Comparison of ENCODE assay signal across 12 mouse cellular contexts in genomic region chrX:129656906-129657305, GRCm38 (mm10).
A peak's percentile ranks its signal among the peaks of the same experiment; 100 is the strongest.
DNase-seq lines count a peak whose midpoint lies in the region; ATAC-seq and TF ChIP-seq lines count a peak whose summit lies in the region.
"Had no signal": no experiment of that assay in that cellular context is flagged by ENCODE, and none has a peak within 500 bp of the region (broad histone marks: within the 10 kb centered on the region; RNA-seq: fewer than 3 reads in every experiment).

No protein-coding gene starts in this region.

- peak; percentile 34 for DNase-seq in embryonic facial prominence, embryonic 14.5 days (ENCODE audit: low spot score)
- DNase-seq in embryonic facial prominence, embryonic 10.5 days (ENCODE audit: low spot score): no peak
- peak; percentile 70 for DNase-seq in lung, embryonic 14.5 days
- no peak for DNase-seq in lung, adult 2 months
- DNase-seq in brain, adult 2 months (ENCODE audit: low read depth, low spot score): peak; percentile 85
- DNase-seq in heart, postnatal 14 days: peak; percentile 1 to 5
- DNase-seq in neural tube, embryonic 10.5 days (ENCODE audit: extremely low spot score, low spot score): no peak
- DNase-seq in spleen, adult 18-20 months: no peak
- DNase-seq: B cell, adult 2 months; kidney, postnatal 25 days; retina, postnatal 1 day had no signal

- H3K9ac ChIP-seq in embryonic facial prominence, embryonic 14.5 days (ENCODE audit: low read depth, low read length): no peak overlapping the region
- no peak overlapping the region for H3K9ac ChIP-seq in lung, embryonic 14.5 days
- H3K9ac ChIP-seq: liver, embryonic 12.5 days had no signal

- no peak overlapping the region for H3K4me2 ChIP-seq in embryonic facial prominence, embryonic 14.5 days (ENCODE audit: low read depth, low read length)
- no peak overlapping the region for H3K4me2 ChIP-seq in lung, embryonic 14.5 days
- H3K4me2 ChIP-seq: liver, embryonic 12.5 days had no signal

- no peak for TF ChIP-seq CTCF in lung, embryonic 14.5 days (IDR thresholded peaks at IDR 0.05; ENCODE audit: low read depth)
- no peak for TF ChIP-seq CTCF in lung, adult 2 months (IDR thresholded peaks at IDR 0.05; ENCODE audit: insufficient read depth, low read length)

- no peaks in the 10 kb centered on the region for H3K27me3 ChIP-seq in embryonic facial prominence, embryonic 14.5 days (replicated peaks; ENCODE audit: control insufficient read depth, insufficient read depth, low read length)
- H3K27me3 ChIP-seq in embryonic facial prominence, embryonic 10.5 days (replicated peaks; ENCODE audit: low read depth, poor library complexity, severe bottlenecking): no peaks in the 10 kb centered on the region
- no peaks in the 10 kb centered on the region for H3K27me3 ChIP-seq in lung, embryonic 14.5 days (ENCODE audit: insufficient read depth, low read length)
- H3K27me3 ChIP-seq: liver, embryonic 12.5 days had no signal

- intact Hi-C loops in heart, postnatal 14 days (cut with DNase I): no loop called here

- no peak overlapping the region for H3K4me3 ChIP-seq in embryonic facial prominence, embryonic 14.5 days (ENCODE audit: low read depth, low read length)
- H3K4me3 ChIP-seq in embryonic facial prominence, embryonic 10.5 days: no peak overlapping the region
- no peak overlapping the region for H3K4me3 ChIP-seq in lung, embryonic 14.5 days (ENCODE audit: low read depth, low read length)
- H3K4me3 ChIP-seq in lung, adult 2 months (replicated peaks; ENCODE audit: extremely low read depth, low read depth, low read length): no peak overlapping the region
- H3K4me3 ChIP-seq: liver, embryonic 12.5 days had no signal

- no peaks in the 10 kb centered on the region for H3K36me3 ChIP-seq in embryonic facial prominence, embryonic 14.5 days (ENCODE audit: control insufficient read depth, insufficient read depth, low read length)
- no peaks in the 10 kb centered on the region for H3K36me3 ChIP-seq in embryonic facial prominence, embryonic 10.5 days (replicated peaks)
- H3K36me3 ChIP-seq in lung, embryonic 14.5 days (ENCODE audit: insufficient read depth): no peaks in the 10 kb centered on the region
- H3K36me3 ChIP-seq: liver, embryonic 12.5 days had no signal

- TF ChIP-seq POLR2A in lung, adult 2 months (IDR thresholded peaks at IDR 0.05; ENCODE audit: borderline replicate concordance, extremely low read depth, low read depth, low read length): no peak

- no peak for ATAC-seq in embryonic facial prominence, embryonic 14.5 days (ENCODE audit: low read depth)
- ATAC-seq in lung, embryonic 14.5 days (ENCODE audit: insufficient read depth): no peak
- ATAC-seq: liver, embryonic 12.5 days had no signal

- no peaks in the 10 kb centered on the region for H3K9me3 ChIP-seq in embryonic facial prominence, embryonic 14.5 days (ENCODE audit: control insufficient read depth, low read length)
- H3K9me3 ChIP-seq in embryonic facial prominence, embryonic 10.5 days: no peaks in the 10 kb centered on the region
- H3K9me3 ChIP-seq in lung, embryonic 14.5 days (ENCODE audit: low read depth, low read length): no peaks in the 10 kb centered on the region
- H3K9me3 ChIP-seq: liver, embryonic 12.5 days had no signal

- H3K4me1 ChIP-seq in embryonic facial prominence, embryonic 14.5 days (ENCODE audit: control insufficient read depth, insufficient read depth, low read length): no peaks in the 10 kb centered on the region
- H3K4me1 ChIP-seq in embryonic facial prominence, embryonic 10.5 days: no peaks in the 10 kb centered on the region
- no peaks in the 10 kb centered on the region for H3K4me1 ChIP-seq in lung, embryonic 14.5 days (ENCODE audit: insufficient read depth)
- no peaks in the 10 kb centered on the region for H3K4me1 ChIP-seq in lung, adult 2 months (ENCODE audit: control insufficient read depth, insufficient read depth, low read length)
- H3K4me1 ChIP-seq: liver, embryonic 12.5 days had no signal

- H3K27ac ChIP-seq in embryonic facial prominence, embryonic 14.5 days (replicated peaks; ENCODE audit: low read depth, low read length): no peak overlapping the region
- H3K27ac ChIP-seq in embryonic facial prominence, embryonic 10.5 days (replicated peaks): no peak overlapping the region
- no peak overlapping the region for H3K27ac ChIP-seq in lung, embryonic 14.5 days (ENCODE audit: low read depth)
- H3K27ac ChIP-seq: liver, embryonic 12.5 days had no signal

Comparison
In these comparisons a context has a peak if more than half of its experiments do, and no peak if none do; other contexts are left out.
1. DNase-seq: peak in embryonic facial prominence, embryonic 14.5 days (single experiment), lung, embryonic 14.5 days (single experiment), brain, adult 2 months (single experiment) and heart, postnatal 14 days (2 of 2); none in embryonic facial prominence, embryonic 10.5 days (single experiment), lung, adult 2 months (single experiment), neural tube, embryonic 10.5 days (single experiment) and spleen, adult 18-20 months (0 of 2).